Mouse (Mus musculus) megakaryocyte progenitor cell, adult 5-6 weeks (primary cell): ENCODE measurements around the gene Prg4. TPM values are rescaled to one million over a fixed set of nuclear protein-coding genes. Genes with fewer than 3 reads are reported as not detected.

Experiments
- ATAC-seq: replicated peaks from 2 replicates; pipeline ENCODE4 v1.8.0; 2016; ENCODE audit warnings: mild to moderate bottlenecking, moderate TSS enrichment, inconsistent platforms; ENCODE audit not compliant: poor library complexity
- total RNA-seq, 2 experiments: library from RNA; stranded (forward) in 1 of 2; stranded (reverse) in 1 of 2; fragments of 157-497, 149-512 nt in 1 of 2; fragments of 200-1000 nt in 1 of 2; gene quantifications; 2 replicates each; pipeline versions ENCODE4 v1.2.3 to v1.2.4; 2015 to 2017

Gene Prg4
- total RNA-seq, 2 experiments from 2014 or later, result not detected

DNA sequence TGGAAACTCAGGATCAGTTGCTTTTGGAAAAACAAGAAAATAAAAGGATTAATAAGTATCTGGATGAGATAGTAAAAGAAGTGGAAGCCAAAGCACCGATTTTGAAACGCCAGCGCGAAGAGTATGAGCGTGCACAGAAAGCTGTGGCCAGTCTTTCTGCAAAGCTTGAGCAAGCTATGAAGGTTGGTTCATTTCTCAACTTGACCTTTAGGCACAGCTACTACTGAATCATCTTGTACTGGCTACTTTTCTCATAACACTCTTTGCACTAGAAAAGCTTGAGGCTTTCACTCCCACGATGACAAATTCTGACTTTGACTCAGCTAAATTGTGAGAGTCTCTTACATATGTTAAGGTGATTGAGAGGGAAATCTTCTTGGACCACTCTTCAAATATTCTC, 56.0 kb downstream of the Prg4 start:
- no peak for ATAC-seq

DNA sequence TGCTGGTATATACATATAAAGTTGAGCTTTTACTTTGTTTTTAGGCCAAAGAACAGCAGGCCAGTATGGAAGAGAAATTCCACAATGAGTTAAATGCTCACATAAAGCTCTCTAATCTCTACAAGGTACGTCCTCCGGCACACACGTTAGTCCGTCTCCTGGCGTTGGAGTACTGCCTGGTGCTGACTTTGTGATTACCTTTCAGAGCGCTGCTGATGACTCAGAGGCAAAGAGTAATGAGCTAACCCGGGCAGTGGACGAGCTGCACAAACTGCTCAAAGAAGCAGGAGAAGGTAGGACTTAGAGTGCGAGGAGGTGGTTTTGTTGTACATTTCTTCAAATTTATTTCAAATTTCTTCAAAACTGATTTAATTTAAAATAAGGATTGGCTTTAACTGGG, 58.7 kb downstream of the Prg4 start:
- ATAC-seq, result no peak

DNA sequence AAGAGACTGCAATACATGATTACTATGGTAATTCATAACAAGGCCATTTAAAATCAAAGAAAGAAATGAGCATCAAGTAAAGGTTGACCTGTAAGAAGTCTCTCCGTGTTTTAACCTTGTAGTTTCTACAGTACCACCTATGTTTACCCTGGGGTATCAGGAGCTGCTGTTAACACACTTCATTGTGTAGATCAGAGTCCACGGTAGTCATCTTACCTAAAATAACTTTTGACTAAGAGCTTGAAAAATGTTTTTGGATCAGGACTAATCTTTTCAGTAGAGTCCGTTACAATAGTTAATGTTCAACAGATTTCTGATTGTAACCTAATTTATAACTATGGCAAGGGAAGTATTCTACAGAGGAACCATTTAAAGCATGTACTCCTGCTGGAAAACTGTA, 61.4 kb downstream of the Prg4 start:
- ATAC-seq, result no peak

DNA sequence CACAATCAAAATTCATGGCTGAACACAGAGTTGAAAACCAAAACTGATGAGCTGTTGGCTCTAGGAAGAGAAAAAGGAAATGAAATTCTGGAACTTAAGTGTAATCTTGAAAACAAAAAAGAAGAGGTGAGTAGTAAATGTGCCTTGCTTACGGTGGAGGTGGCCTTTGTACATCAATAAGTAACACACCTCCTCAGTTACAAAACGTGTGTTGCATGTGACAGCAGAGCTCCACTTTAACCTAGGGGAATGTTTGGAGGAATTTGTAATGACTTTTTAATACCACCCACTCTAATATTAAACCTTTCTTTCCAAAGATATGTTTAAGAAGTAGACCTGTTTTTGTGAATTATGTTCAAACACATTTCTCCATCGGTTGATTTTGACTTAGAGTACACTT, 62.1 kb downstream of the Prg4 start:
- ATAC-seq, result no peak

Other genes starting within 250 kb of the Prg4 start
- gene Pdc, start 146.7 kb downstream of the Prg4 start, total RNA-seq (2015), result not detected in 2 replicates
- gene Pdc, start 146.7 kb downstream of the Prg4 start, total RNA-seq (2017), result not detected in 2 replicates
- 401 and 492 TPM in 2 replicates for gene Tpr, start 73.3 kb downstream of the Prg4 start, total RNA-seq (2015)
- gene Tpr, start 73.3 kb downstream of the Prg4 start, total RNA-seq (2017), result 401 and 471 TPM in 2 replicates
- 36.1 and 45.5 TPM in 2 replicates for gene Odr4, start 73.1 kb downstream of the Prg4 start, total RNA-seq (2015)
- 93.9 and 107 TPM in 2 replicates for gene Odr4, start 73.1 kb downstream of the Prg4 start, total RNA-seq (2017)